Mouse (Mus musculus): ENCODE data around the gene Brd1. TPM values are rescaled to one million over a fixed set of nuclear protein-coding genes. Genes with fewer than 3 reads are reported as not detected.
A peak's percentile ranks its signal among the peaks of the same experiment; 100 is the strongest.
"Not testable (repeated sequence)": the region's sequence is repeated elsewhere in the genome, so short reads cannot be mapped to it uniquely, and the experiment has no call there.

Gene Brd1
- polyA plus RNA-seq, 1 experiment from 2014 or later, result 27.2 TPM

- H3K4me1 ChIP-seq, result peaks cover 25% of the 10 kb centered on the region
- H3K27ac ChIP-seq (replicated peaks), result no peak overlapping the region
- H3K9ac ChIP-seq (replicated peaks), result no peak overlapping the region
- H3K4me2 ChIP-seq (replicated peaks), result no peak overlapping the region
- H3K9me3 ChIP-seq, result no peaks in the 10 kb centered on the region
- H3K27me3 ChIP-seq, result no peaks in the 10 kb centered on the region
- ATAC-seq (replicated peaks), result no peak
- WGBS, result 94% methylated on average over 10 of the region's 10 CpGs
- H3K4me3 ChIP-seq, result no peak overlapping the region
- 0 out of 2 replicates have a peak, but pooled peaks cover 2% of the 10 kb centered on the region for H3K36me3 ChIP-seq
These were observed 16.0 kb upstream of the Brd1 start for GRCm38 (mm10) chr15:88750032-88750431.

GRCm38 (mm10) chr15:88749617-88750016, 15.6 kb upstream of the Brd1 start:
- not testable (repeated sequence) for ATAC-seq (replicated peaks); H3K27ac ChIP-seq (replicated peaks); H3K27me3 ChIP-seq; H3K36me3 ChIP-seq; H3K4me2 ChIP-seq (replicated peaks); H3K9me3 ChIP-seq; H3K9ac ChIP-seq (replicated peaks); H3K4me3 ChIP-seq
- WGBS, result 94% methylated on average over 8 of the region's 8 CpGs
- H3K4me1 ChIP-seq, result peaks cover 21% of the 10 kb centered on the region

GRCm38 (mm10) chr15:88745926-88746325, 11.9 kb upstream of the Brd1 start:
- Histone ChIP-seq H3K9ac (replicated peaks) (no peak overlapping the region), H3K4me1 (peaks cover 5% of the 10 kb centered on the region), H3K4me2 (replicated peaks) (no peak overlapping the region), H3K27me3 (no peaks in the 10 kb centered on the region), H3K4me3 (no peak overlapping the region), H3K9me3 (no peaks in the 10 kb centered on the region), H3K36me3 (no peaks in the 10 kb centered on the region), H3K27ac (replicated peaks) (no peak overlapping the region)
- 56% methylated on average over 3 of the region's 3 CpGs for WGBS
- no peak for ATAC-seq (replicated peaks)

- 90% methylated on average over 3 of the region's 3 CpGs for WGBS
- H3K4me3 ChIP-seq, result no peak overlapping the region
- ATAC-seq (replicated peaks), result no peak
- no peaks in the 10 kb centered on the region for H3K9me3 ChIP-seq
- H3K4me2 ChIP-seq (replicated peaks), result no peak overlapping the region
- no peak overlapping the region for H3K9ac ChIP-seq (replicated peaks)
- H3K27ac ChIP-seq (replicated peaks), result no peak overlapping the region
- 0 out of 2 replicates have a peak, but pooled peaks cover 2% of the 10 kb centered on the region for H3K4me1 ChIP-seq
- no peaks in the 10 kb centered on the region for H3K27me3 ChIP-seq
- H3K36me3 ChIP-seq, result no peaks in the 10 kb centered on the region
These were observed 11.3 kb upstream of the Brd1 start for GRCm38 (mm10) chr15:88745347-88745746.

- H3K36me3 ChIP-seq; H3K4me2 ChIP-seq (replicated peaks); H3K9ac ChIP-seq (replicated peaks); H3K27me3 ChIP-seq; H3K4me3 ChIP-seq; H3K9me3 ChIP-seq; H3K27ac ChIP-seq (replicated peaks); ATAC-seq (replicated peaks): not testable (repeated sequence)
- WGBS, result 94% methylated on average over 5 of the region's 5 CpGs
- H3K4me1 ChIP-seq, result peaks cover 15% of the 10 kb centered on the region; the same call in 1 of the 2 replicates
These were observed 9.3 kb upstream of the Brd1 start for GRCm38 (mm10) chr15:88743371-88743770.

GRCm38 (mm10) chr15:88741366-88741765, 7.3 kb upstream of the Brd1 start:
- H3K9ac ChIP-seq (replicated peaks), result no peak overlapping the region
- H3K9me3 ChIP-seq, result no peaks in the 10 kb centered on the region
- no peak for ATAC-seq (replicated peaks)
- H3K4me2 ChIP-seq (replicated peaks), result no peak overlapping the region
- no peaks in the 10 kb centered on the region for H3K27me3 ChIP-seq
- no peak overlapping the region for H3K27ac ChIP-seq (replicated peaks)
- WGBS, result 21% methylated on average over 6 of the region's 6 CpGs
- H3K4me1 ChIP-seq, result peaks cover 15% of the 10 kb centered on the region; the same call in 1 of the 2 replicates
- no peak overlapping the region for H3K4me3 ChIP-seq
- H3K36me3 ChIP-seq, result no peaks in the 10 kb centered on the region

GRCm38 (mm10) chr15:88738466-88738865, 4.4 kb upstream of the Brd1 start:
- no peak overlapping the region for H3K4me3 ChIP-seq
- no peak overlapping the region for H3K9ac ChIP-seq (replicated peaks)
- H3K27me3 ChIP-seq, result no peaks in the 10 kb centered on the region
- H3K4me1 ChIP-seq, result peaks cover 20% of the 10 kb centered on the region
- H3K4me2 ChIP-seq (replicated peaks), result no peak overlapping the region
- no peaks in the 10 kb centered on the region for H3K9me3 ChIP-seq
- H3K36me3 ChIP-seq, result no peaks in the 10 kb centered on the region
- no peak for ATAC-seq (replicated peaks)
- WGBS, result 50% methylated on average over 2 of the region's 2 CpGs
- no peak overlapping the region for H3K27ac ChIP-seq (replicated peaks)

- Histone ChIP-seq H3K9ac (replicated peaks) (no peak overlapping the region), H3K36me3 (no peaks in the 10 kb centered on the region), H3K4me1 (peaks cover 38% of the 10 kb centered on the region), H3K4me2 (replicated peaks) (no peak overlapping the region), H3K9me3 (no peaks in the 10 kb centered on the region), H3K4me3 (no peak overlapping the region), H3K27me3 (no peaks in the 10 kb centered on the region), H3K27ac (replicated peaks) (no peak overlapping the region)
- no peak for ATAC-seq (replicated peaks)
- 76% methylated on average over 4 of the region's 4 CpGs for WGBS
These were observed 2.1 kb upstream of the Brd1 start for GRCm38 (mm10) chr15:88736166-88736565.

- Histone ChIP-seq H3K4me3 (peak overlapping the region; percentile 98), H3K9ac (replicated peaks) (peak overlapping the region; percentile 98), H3K4me1 (peaks cover 36% of the 10 kb centered on the region), H3K9me3 (no peaks in the 10 kb centered on the region), H3K27me3 (no peaks in the 10 kb centered on the region), H3K36me3 (peaks cover 18% of the 10 kb centered on the region), H3K4me2 (replicated peaks) (peak overlapping the region; percentile 77), H3K27ac (replicated peaks) (peak overlapping the region; percentile 84)
- ATAC-seq (replicated peaks), result peak; percentile 57
- WGBS, result 1% methylated on average over 78 of the region's 86 CpGs
These were observed 837 bp downstream of the Brd1 start for GRCm38 (mm10) chr15:88733041-88733751.

GRCm38 (mm10) chr15:88732405-88733020, 1.5 kb downstream of the Brd1 start:
- H3K36me3 ChIP-seq, result peaks cover 22% of the 10 kb centered on the region
- WGBS, result 23% methylated on average over 15 of the region's 15 CpGs
- H3K4me2 ChIP-seq (replicated peaks), result peak overlapping the region; percentile 77
- no peaks in the 10 kb centered on the region for H3K9me3 ChIP-seq
- no peak overlapping the region for H3K27ac ChIP-seq (replicated peaks)
- no peak for ATAC-seq (replicated peaks)
- H3K4me1 ChIP-seq, result peaks cover 36% of the 10 kb centered on the region
- peak overlapping the region; percentile 98 for H3K4me3 ChIP-seq
- H3K9ac ChIP-seq (replicated peaks), result peak overlapping the region; percentile 98
- no peaks in the 10 kb centered on the region for H3K27me3 ChIP-seq

GRCm38 (mm10) chr15:88730717-88731116, 3.3 kb downstream of the Brd1 start:
- Histone ChIP-seq H3K36me3 (peaks cover 33% of the 10 kb centered on the region), H3K4me2 (replicated peaks) (no peak overlapping the region), H3K9ac (replicated peaks) (no peak overlapping the region), H3K4me3 (no peak overlapping the region), H3K27ac (replicated peaks) (no peak overlapping the region), H3K9me3 (no peaks in the 10 kb centered on the region), H3K4me1 (peaks cover 36% of the 10 kb centered on the region), H3K27me3 (no peaks in the 10 kb centered on the region)
- ATAC-seq (replicated peaks), result no peak
- WGBS, result 90% methylated on average over 3 of the region's 3 CpGs

GRCm38 (mm10) chr15:88727204-88727603, 6.8 kb downstream of the Brd1 start:
- Histone ChIP-seq H3K27ac (replicated peaks) (no peak overlapping the region), H3K9me3 (no peaks in the 10 kb centered on the region), H3K36me3 (peaks cover 49% of the 10 kb centered on the region), H3K9ac (replicated peaks) (no peak overlapping the region), H3K4me1 (peaks cover 32% of the 10 kb centered on the region), H3K27me3 (no peaks in the 10 kb centered on the region), H3K4me2 (replicated peaks) (no peak overlapping the region), H3K4me3 (no peak overlapping the region)
- ATAC-seq (replicated peaks), result no peak
- 92% methylated on average over 3 of the region's 3 CpGs for WGBS

Data from forebrain, embryonic 15.5 days (tissue).